Mouse (Mus musculus): ENCODE results near the gene Ccdc59. TPM values are rescaled to one million over a fixed set of nuclear protein-coding genes. Genes with fewer than 3 reads are reported as not detected.

The Ccdc59 gene
- polyA plus RNA-seq, 1 experiment from 2014 or later, result 53.8 TPM

DNA sequence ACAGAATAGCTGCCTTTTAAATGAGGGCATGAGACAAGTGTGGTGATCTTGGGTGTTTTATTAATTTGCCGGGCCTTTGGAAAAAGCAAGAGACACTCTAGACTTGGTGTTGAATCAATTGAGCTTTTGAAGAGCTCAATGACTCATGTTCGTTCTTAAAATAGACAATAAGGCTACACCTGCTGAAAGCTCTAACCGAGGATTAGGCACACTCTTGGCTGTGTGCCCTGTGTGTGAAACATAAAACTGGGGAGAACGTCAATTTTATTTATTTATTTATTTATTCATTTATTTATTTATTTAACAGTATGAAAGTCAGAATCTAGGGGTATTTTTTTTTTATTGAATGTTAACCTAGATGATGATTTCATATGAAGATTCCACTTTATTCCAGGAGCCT, 10.3 kb downstream of the Ccdc59 start:
- Histone ChIP-seq H3K4me1 (no peaks in the 10 kb centered on the region), H3K4me3 (no peak overlapping the region), H3K27ac (replicated peaks) (no peak overlapping the region), H3K4me2 (replicated peaks) (no peak overlapping the region), H3K9me3 (no peaks in the 10 kb centered on the region), H3K27me3 (no peaks in the 10 kb centered on the region), H3K36me3 (peaks cover 38% of the 10 kb centered on the region), H3K9ac (replicated peaks) (no peak overlapping the region)
- WGBS, result 89% methylated on average over 4 of the region's 4 CpGs
- no peak for ATAC-seq (ENCODE audit: low FRiP score, low read depth)

DNA sequence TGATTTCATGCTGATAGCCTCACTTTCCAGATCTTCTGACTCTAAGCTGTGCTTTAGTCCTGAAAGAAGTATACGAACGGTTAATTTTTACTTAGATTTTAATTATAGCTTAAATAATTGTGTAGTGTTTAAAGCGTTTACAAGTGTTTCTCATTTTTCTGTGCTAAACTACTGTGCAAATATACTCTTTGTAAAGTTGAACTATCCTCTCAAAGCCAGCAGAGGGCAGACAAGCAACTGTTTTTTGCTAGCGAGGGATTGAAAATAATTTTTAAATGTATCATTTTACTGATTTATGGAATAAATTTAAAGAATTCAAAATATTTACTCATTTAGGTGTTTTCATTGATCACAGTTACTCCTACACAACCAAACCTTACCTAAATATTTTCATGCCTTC, 26.4 kb downstream of the Ccdc59 start:
- Histone ChIP-seq H3K27ac (replicated peaks) (no peak overlapping the region), H3K4me3 (no peak overlapping the region), H3K9me3 (no peaks in the 10 kb centered on the region), H3K27me3 (no peaks in the 10 kb centered on the region), H3K9ac (replicated peaks) (no peak overlapping the region), H3K36me3 (no peaks in the 10 kb centered on the region), H3K4me2 (replicated peaks) (no peak overlapping the region), H3K4me1 (no peaks in the 10 kb centered on the region)
- ATAC-seq (ENCODE audit: low FRiP score, low read depth), result no peak
- WGBS, result 48% methylated on average over 4 of the region's 4 CpGs

Other genes starting within 250 kb of the Ccdc59 start
- 11.6 and 14.5 TPM in 2 replicates for gene Mettl25, start 313 bp downstream of the Ccdc59 start, polyA plus RNA-seq (2016; fragmentation: Nextera tagmentation; extraction: Ambion mirVana)

Measured in midbrain, embryonic 12.5 days (tissue).